Mouse (Mus musculus): Measurements from ENCODE around the gene Slc18a3. TPM values are rescaled to one million over a fixed set of nuclear protein-coding genes. Genes with fewer than 3 reads are reported as not detected.

Slc18a3 gene
- polyA plus RNA-seq, 1 experiment from 2014 or later = 3.8 TPM

GRCm38 (mm10) chr14:32465889-32466288 lies 1.2 kb upstream of the Slc18a3 start, which contains the start of gene Chat:
Chat (minus strand) TSS chr14:32465989.
- TF ChIP-seq CTCF (IDR thresholded peaks at IDR 0.05; ENCODE audit: low read depth) (no peak), EP300 (optimal IDR thresholded peaks at IDR 0.05) (no peak)
- no peak for ATAC-seq (ENCODE audit: low FRiP score, low TSS enrichment)
- Histone ChIP-seq H3K36me3 (ENCODE audit: control insufficient read depth, insufficient read depth, low read length) (no peaks in the 10 kb centered on the region), H3K27me3 (ENCODE audit: control insufficient read depth, insufficient read depth, low read length) (peaks cover 27% of the 10 kb centered on the region), H3K9ac (ENCODE audit: low read length) (no peak within 1 kb of the TSS), H3K4me1 (replicated peaks; ENCODE audit: control insufficient read depth, insufficient read depth) (no peaks in the 10 kb centered on the region), H3K27ac (replicated peaks) (no peak within 1 kb of the TSS), H3K9me3 (ENCODE audit: control insufficient read depth, low read length) (no peaks in the 10 kb centered on the region), H3K4me3 (ENCODE audit: low read depth, low read length) (peak within 1 kb of the TSS; percentile 27), H3K4me2 (replicated peaks; ENCODE audit: low read depth) (peak within 1 kb of the TSS; percentile 38)
- 17% methylated on average over 13 of the region's 13 CpGs for WGBS
- DNase-seq (ENCODE audit: low spot score) = no peak

- WGBS = 2% methylated on average over 7 of the region's 11 CpGs
- no peak overlapping the region for H3K27ac ChIP-seq (replicated peaks)
- no peaks in the 10 kb centered on the region for H3K4me1 ChIP-seq (replicated peaks; ENCODE audit: control insufficient read depth, insufficient read depth)
- TF ChIP-seq EP300 (optimal IDR thresholded peaks at IDR 0.05) = no peak
- no peak for TF ChIP-seq CTCF (IDR thresholded peaks at IDR 0.05; ENCODE audit: low read depth)
- no peak overlapping the region for H3K4me3 ChIP-seq (ENCODE audit: low read depth, low read length)
- ATAC-seq (ENCODE audit: low FRiP score, low TSS enrichment) (no peak), DNase-seq (ENCODE audit: low spot score) (no peak)
- no peaks in the 10 kb centered on the region for H3K9me3 ChIP-seq (ENCODE audit: control insufficient read depth, low read length)
- H3K9ac ChIP-seq (ENCODE audit: low read length) = no peak overlapping the region
- H3K36me3 ChIP-seq (ENCODE audit: control insufficient read depth, insufficient read depth, low read length) = no peaks in the 10 kb centered on the region
- H3K4me2 ChIP-seq (replicated peaks; ENCODE audit: low read depth) = peak overlapping the region; percentile 38; the same call in 1 of the 2 replicates
- peaks cover 27% of the 10 kb centered on the region for H3K27me3 ChIP-seq (ENCODE audit: control insufficient read depth, insufficient read depth, low read length)
Measured at GRCm38 (mm10) chr14:32465506-32465870, 838 bp upstream of the Slc18a3 start.

- no peak overlapping the region for H3K4me2 ChIP-seq (replicated peaks; ENCODE audit: low read depth)
- H3K36me3 ChIP-seq (ENCODE audit: control insufficient read depth, insufficient read depth, low read length) = no peaks in the 10 kb centered on the region
- H3K9ac ChIP-seq (ENCODE audit: low read length) = no peak overlapping the region
- peaks cover 27% of the 10 kb centered on the region for H3K27me3 ChIP-seq (ENCODE audit: control insufficient read depth, insufficient read depth, low read length)
- H3K9me3 ChIP-seq (ENCODE audit: control insufficient read depth, low read length) = no peaks in the 10 kb centered on the region
- no peak for DNase-seq (ENCODE audit: low spot score)
- WGBS = 3% methylated on average over 74 of the region's 74 CpGs
- ATAC-seq (ENCODE audit: low FRiP score, low TSS enrichment) = no peak
- no peak overlapping the region for H3K27ac ChIP-seq (replicated peaks)
- no peak for TF ChIP-seq CTCF (IDR thresholded peaks at IDR 0.05; ENCODE audit: low read depth)
- TF ChIP-seq EP300 (optimal IDR thresholded peaks at IDR 0.05) = no peak
- no peak overlapping the region for H3K4me3 ChIP-seq (ENCODE audit: low read depth, low read length)
- H3K4me1 ChIP-seq (replicated peaks; ENCODE audit: control insufficient read depth, insufficient read depth) = no peaks in the 10 kb centered on the region
Measured at GRCm38 (mm10) chr14:32463211-32464040, 1.2 kb downstream of the Slc18a3 start.

GRCm38 (mm10) chr14:32452552-32452951 lies 12.1 kb downstream of the Slc18a3 start:
- Histone ChIP-seq H3K36me3 (ENCODE audit: control insufficient read depth, insufficient read depth, low read length) (no peaks in the 10 kb centered on the region), H3K9me3 (ENCODE audit: control insufficient read depth, low read length) (no peaks in the 10 kb centered on the region), H3K4me2 (replicated peaks; ENCODE audit: low read depth) (no peak overlapping the region), H3K4me3 (ENCODE audit: low read depth, low read length) (no peak overlapping the region), H3K27ac (replicated peaks) (no peak overlapping the region), H3K4me1 (replicated peaks; ENCODE audit: control insufficient read depth, insufficient read depth) (no peaks in the 10 kb centered on the region), H3K27me3 (ENCODE audit: control insufficient read depth, insufficient read depth, low read length) (no peaks in the 10 kb centered on the region), H3K9ac (ENCODE audit: low read length) (no peak overlapping the region)
- ATAC-seq (ENCODE audit: low FRiP score, low TSS enrichment) = no peak
- TF ChIP-seq CTCF (IDR thresholded peaks at IDR 0.05; ENCODE audit: low read depth) (no peak), EP300 (optimal IDR thresholded peaks at IDR 0.05) (no peak)
- DNase-seq (ENCODE audit: low spot score) = peak; percentile 8
- WGBS = 3% methylated on average over 4 of the region's 4 CpGs

GRCm38 (mm10) chr14:32446989-32447388 lies 17.7 kb downstream of the Slc18a3 start:
- no peak overlapping the region for H3K9ac ChIP-seq (ENCODE audit: low read length)
- ATAC-seq (ENCODE audit: low FRiP score, low TSS enrichment) (no peak), DNase-seq (ENCODE audit: low spot score) (no peak)
- H3K9me3 ChIP-seq (ENCODE audit: control insufficient read depth, low read length) = no peaks in the 10 kb centered on the region
- H3K36me3 ChIP-seq (ENCODE audit: control insufficient read depth, insufficient read depth, low read length) = no peaks in the 10 kb centered on the region
- no peak overlapping the region for H3K27ac ChIP-seq (replicated peaks)
- H3K27me3 ChIP-seq (ENCODE audit: control insufficient read depth, insufficient read depth, low read length) = no peaks in the 10 kb centered on the region
- H3K4me2 ChIP-seq (replicated peaks; ENCODE audit: low read depth) = no peak overlapping the region
- no peak overlapping the region for H3K4me3 ChIP-seq (ENCODE audit: low read depth, low read length)
- no peaks in the 10 kb centered on the region for H3K4me1 ChIP-seq (replicated peaks; ENCODE audit: control insufficient read depth, insufficient read depth)
- TF ChIP-seq CTCF (IDR thresholded peaks at IDR 0.05; ENCODE audit: low read depth) (no peak), EP300 (optimal IDR thresholded peaks at IDR 0.05) (no peak)
- WGBS = 62% methylated on average over 6 of the region's 6 CpGs

GRCm38 (mm10) chr14:32443446-32443845 lies 21.2 kb downstream of the Slc18a3 start:
- Histone ChIP-seq H3K36me3 (ENCODE audit: control insufficient read depth, insufficient read depth, low read length) (no peaks in the 10 kb centered on the region), H3K9me3 (ENCODE audit: control insufficient read depth, low read length) (no peaks in the 10 kb centered on the region), H3K4me3 (ENCODE audit: low read depth, low read length) (no peak overlapping the region), H3K4me2 (replicated peaks; ENCODE audit: low read depth) (no peak overlapping the region), H3K27ac (replicated peaks) (no peak overlapping the region), H3K4me1 (replicated peaks; ENCODE audit: control insufficient read depth, insufficient read depth) (no peaks in the 10 kb centered on the region), H3K27me3 (ENCODE audit: control insufficient read depth, insufficient read depth, low read length) (no peaks in the 10 kb centered on the region), H3K9ac (ENCODE audit: low read length) (no peak overlapping the region)
- TF ChIP-seq EP300 (optimal IDR thresholded peaks at IDR 0.05) = no peak
- no peak for TF ChIP-seq CTCF (IDR thresholded peaks at IDR 0.05; ENCODE audit: low read depth)
- WGBS = 39% methylated on average over 8 of the region's 8 CpGs
- DNase-seq (ENCODE audit: low spot score) (no peak), ATAC-seq (ENCODE audit: low FRiP score, low TSS enrichment) (no peak)
